Comparison of ENCODE assay signal across 10 mouse cellular contexts in genomic region chr7:45702809-45703520, GRCm38 (mm10). TPM values are rescaled to one million over a fixed set of nuclear protein-coding genes. Genes with fewer than 3 reads are reported as not detected.
DNase-seq lines count a peak whose midpoint lies in the region; ATAC-seq lines count a peak whose summit lies in the region.
"Had no signal": no experiment of that assay in that cellular context is flagged by ENCODE, and none has a peak within 500 bp of the region (broad histone marks: within the 10 kb centered on the region; RNA-seq: fewer than 3 reads in every experiment).

No protein-coding gene starts in this region.

- no peak for DNase-seq in heart, postnatal 10 days
- DNase-seq in cerebellum, adult 8-10 months, result peak; percentile 44
- no peak for DNase-seq in embryonic facial prominence, embryonic 11.5 days (ENCODE audit: low spot score)
- no peak for DNase-seq in limb, embryonic 11.5 days (ENCODE audit: low spot score)
- DNase-seq in spleen, postnatal 14 days (ENCODE audit: low spot score in 2 of 2), result no peak
- DNase-seq in ovary, postnatal 36 days (ENCODE audit: low spot score), result no peak
- no peak for DNase-seq in layer of hippocampus, adult 9-11 months
- DNase-seq: embryo, embryonic 11 days had no signal

- no peak overlapping the region for H3K9ac ChIP-seq in heart, embryonic 15.5 days
- H3K9ac ChIP-seq in embryonic facial prominence, embryonic 11.5 days (replicated peaks; ENCODE audit: low read length), result no peak overlapping the region; the same call in 1 of the 2 replicates
- no peak overlapping the region for H3K9ac ChIP-seq in limb, embryonic 11.5 days (ENCODE audit: low read length)

- H3K36me3 ChIP-seq in heart, embryonic 15.5 days, result no peaks in the 10 kb centered on the region
- H3K36me3 ChIP-seq in embryonic facial prominence, embryonic 11.5 days (replicated peaks; ENCODE audit: control insufficient read depth, insufficient read depth, low read depth, low read length), result no peaks in the 10 kb centered on the region
- no peaks in the 10 kb centered on the region for H3K36me3 ChIP-seq in limb, embryonic 11.5 days (ENCODE audit: control insufficient read depth, insufficient read depth, low read length)

- H3K4me2 ChIP-seq in heart, embryonic 15.5 days, result peak overlapping the region; percentile 98
- peak overlapping the region; percentile 73 for H3K4me2 ChIP-seq in embryonic facial prominence, embryonic 11.5 days (ENCODE audit: low read depth, low read length)
- peak overlapping the region; percentile 72; the same call in 1 of the 2 replicates for H3K4me2 ChIP-seq in limb, embryonic 11.5 days (ENCODE audit: low read depth, severe bottlenecking)

- no peaks in the 10 kb centered on the region for H3K9me3 ChIP-seq in heart, embryonic 15.5 days (replicated peaks)
- no peaks in the 10 kb centered on the region for H3K9me3 ChIP-seq in embryonic facial prominence, embryonic 11.5 days (replicated peaks; ENCODE audit: control insufficient read depth, low read length)
- no peaks in the 10 kb centered on the region for H3K9me3 ChIP-seq in limb, embryonic 11.5 days (ENCODE audit: control insufficient read depth, low read length)
- H3K9me3 ChIP-seq: megakaryocyte, embryonic 14.5 days had no signal

- H3K4me1 ChIP-seq in heart, embryonic 15.5 days (replicated peaks), result peaks cover 60% of the 10 kb centered on the region
- H3K4me1 ChIP-seq in embryonic facial prominence, embryonic 11.5 days (ENCODE audit: control insufficient read depth, insufficient read depth, low read length), result peaks cover 10% of the 10 kb centered on the region
- peaks cover 26% of the 10 kb centered on the region for H3K4me1 ChIP-seq in limb, embryonic 11.5 days (ENCODE audit: control insufficient read depth, insufficient read depth, low read length)

- ATAC-seq in heart, embryonic 15.5 days (replicated peaks; ENCODE audit: insufficient number of reproducible peaks, insufficient read depth, low FRiP score, low read depth), result no peak
- no peak for ATAC-seq in embryonic facial prominence, embryonic 11.5 days (replicated peaks; ENCODE audit: insufficient number of reproducible peaks, low FRiP score, low TSS enrichment, low read depth)
- ATAC-seq in limb, embryonic 11.5 days (ENCODE audit: insufficient number of reproducible peaks, low FRiP score, low TSS enrichment, low read depth), result no peak

- intact Hi-C loops in heart, postnatal 10 days (cut with DNase I), result no loop called here

- H3K27ac ChIP-seq in heart, embryonic 15.5 days, result no peak overlapping the region
- H3K27ac ChIP-seq in embryonic facial prominence, embryonic 11.5 days (replicated peaks; ENCODE audit: low read depth, low read length), result no peak overlapping the region
- no peak overlapping the region for H3K27ac ChIP-seq in limb, embryonic 11.5 days (replicated peaks; ENCODE audit: low read depth, low read length)

- WGBS in heart, embryonic 15.5 days, result 85% methylated on average over 17 of the region's 17 CpGs
- WGBS in embryonic facial prominence, embryonic 11.5 days, result 88% methylated on average over 17 of the region's 17 CpGs
- WGBS in limb, embryonic 11.5 days, result 89% methylated on average over 17 of the region's 17 CpGs

- no peak overlapping the region for H3K4me3 ChIP-seq in heart, embryonic 15.5 days
- no peak overlapping the region for H3K4me3 ChIP-seq in embryonic facial prominence, embryonic 11.5 days (ENCODE audit: low read depth, low read length)
- H3K4me3 ChIP-seq in limb, embryonic 11.5 days (ENCODE audit: low read depth, low read length), result no peak overlapping the region

- peaks cover 28% of the 10 kb centered on the region for H3K27me3 ChIP-seq in heart, embryonic 15.5 days
- H3K27me3 ChIP-seq in embryonic facial prominence, embryonic 11.5 days (ENCODE audit: control insufficient read depth, insufficient read depth, low read length), result peaks cover 19% of the 10 kb centered on the region
- H3K27me3 ChIP-seq in limb, embryonic 11.5 days (ENCODE audit: control insufficient read depth, insufficient read depth, low read length), result peaks cover 25% of the 10 kb centered on the region

RNA-seq across cellular contexts. Expression of gene Dbp, which starts 1.9 kb away (rescaled TPM):
- 3.0 and 4.3 TPM in 2 replicates for polyA plus RNA-seq in heart, embryonic 15.5 days (2015; fragmentation: Nextera tagmentation; extraction: Ambion mirVana)
- total RNA-seq in heart, postnatal 10 days (2021), result 10 to 100 TPM; 22.7 to 29.8 TPM
- polyA plus RNA-seq in embryonic facial prominence, embryonic 11.5 days (2014; fragmentation: Nextera tagmentation; extraction: Ambion mirVana), result 4.9 and 5.6 TPM in 2 replicates
- polyA plus RNA-seq in limb, embryonic 11.5 days (2014; fragmentation: Nextera tagmentation; extraction: Ambion mirVana), result 4.2 and 4.9 TPM in 2 replicates

RNA-seq across cellular contexts. Expression of gene Car11, which starts 3.3 kb away (rescaled TPM):
- 5.1 and 6.0 TPM in 2 replicates for polyA plus RNA-seq in heart, embryonic 15.5 days (2015; fragmentation: Nextera tagmentation; extraction: Ambion mirVana)
- 1 to 10 TPM; 4.2 to 4.6 TPM for total RNA-seq in heart, postnatal 10 days (2021)
- 6.9 and 8.7 TPM in 2 replicates for polyA plus RNA-seq in embryonic facial prominence, embryonic 11.5 days (2014; fragmentation: Nextera tagmentation; extraction: Ambion mirVana)
- 5.1 and 5.5 TPM in 2 replicates for polyA plus RNA-seq in limb, embryonic 11.5 days (2014; fragmentation: Nextera tagmentation; extraction: Ambion mirVana)

RNA-seq across cellular contexts. Expression of gene Sec1, which starts 8.8 kb away (rescaled TPM):
- 0.13 and 0.34 TPM in 2 replicates for polyA plus RNA-seq in heart, embryonic 15.5 days (2015; fragmentation: Nextera tagmentation; extraction: Ambion mirVana)
- under 1 TPM in 1 of 2 experiments, not detected in 1; 0.22 TPM for total RNA-seq in heart, postnatal 10 days (2021)
- 0.27 and 0.42 TPM in 2 replicates for polyA plus RNA-seq in embryonic facial prominence, embryonic 11.5 days (2014; fragmentation: Nextera tagmentation; extraction: Ambion mirVana)
- polyA plus RNA-seq in limb, embryonic 11.5 days (2014; fragmentation: Nextera tagmentation; extraction: Ambion mirVana), result 0.11 and 0.37 TPM in 2 replicates

RNA-seq across cellular contexts. Expression of gene Rpl18, which starts 12.3 kb away (rescaled TPM):
- polyA plus RNA-seq in heart, embryonic 15.5 days (2015; fragmentation: Nextera tagmentation; extraction: Ambion mirVana), result 540 and 572 TPM in 2 replicates
- 100 to 1,000 TPM; 698 to 700 TPM for total RNA-seq in heart, postnatal 10 days (2021)
- polyA plus RNA-seq in embryonic facial prominence, embryonic 11.5 days (2014; fragmentation: Nextera tagmentation; extraction: Ambion mirVana), result 1,026 and 1,114 TPM in 2 replicates
- polyA plus RNA-seq in limb, embryonic 11.5 days (2014; fragmentation: Nextera tagmentation; extraction: Ambion mirVana), result 1,181 and 1,244 TPM in 2 replicates

RNA-seq across cellular contexts. Expression of gene Sphk2, which starts 14.8 kb away (rescaled TPM):
- 13.7 and 21.0 TPM in 2 replicates for polyA plus RNA-seq in heart, embryonic 15.5 days (2015; fragmentation: Nextera tagmentation; extraction: Ambion mirVana)
- total RNA-seq in heart, postnatal 10 days (2021), result 10 to 100 TPM; 17.4 to 20.1 TPM
- polyA plus RNA-seq in embryonic facial prominence, embryonic 11.5 days (2014; fragmentation: Nextera tagmentation; extraction: Ambion mirVana), result 14.9 and 17.3 TPM in 2 replicates
- polyA plus RNA-seq in limb, embryonic 11.5 days (2014; fragmentation: Nextera tagmentation; extraction: Ambion mirVana), result 28.4 and 28.5 TPM in 2 replicates
